Mouse (Mus musculus): ENCODE data around the gene Fam71e2.

GRCm38 (mm10) chr7:4779921-4780320 is 8.8 kb upstream of the Fam71e2 start:
- TF ChIP-seq CTCF (IDR thresholded peaks at IDR 0.05; ENCODE audit: low read depth, low read length): no peak
- TF ChIP-seq GATA1 (IDR thresholded peaks at IDR 0.05; ENCODE audit: borderline replicate concordance, low read length): no peak
- TF ChIP-seq TAL1 (conservative IDR thresholded peaks at IDR 0.05; ENCODE audit: low read depth, low read length): no peak
- no peak for TF ChIP-seq GATA2 (IDR thresholded peaks at IDR 0.05; ENCODE audit: borderline replicate concordance, low read depth, low read length)
- TF ChIP-seq POLR2AphosphoS5 (IDR thresholded peaks at IDR 0.05; ENCODE audit: insufficient replicate concordance, low read depth, low read length): no peak
